Mouse (Mus musculus) hindbrain, embryonic 16.5 days (tissue): ENCODE results near the gene Pde8a. TPM values are rescaled to one million over a fixed set of nuclear protein-coding genes. Genes with fewer than 3 reads are reported as not detected.

Source experiments
- ATAC-seq: fragments of 200-750 bp; cut with Nextera tagmentation; 2 replicates; pipeline ENCODE4 v1.8.0; 2017; ENCODE audit warnings: moderate TSS enrichment, moderate library complexity
- H3K27ac ChIP-seq: fragments of 300-500 bp; sonication (generic); 2 replicates; pipeline ENCODE4 v1.5.1; 2014; ENCODE audit warnings: low read depth, mild to moderate bottlenecking, control low read depth, low read length, moderate library complexity
- H3K27me3 ChIP-seq: fragments of 300-500 bp; sonication (generic); replicated peaks from 2 replicates; pipeline ENCODE4 v1.6.1; 2014; ENCODE audit warnings: low read length; ENCODE audit not compliant: control insufficient read depth, insufficient read depth
- H3K36me3 ChIP-seq: fragments of 300-500 bp; sonication (generic); 2 replicates; pipeline ENCODE4 v1.6.1; 2014; ENCODE audit warnings: mild to moderate bottlenecking, low read length, moderate library complexity, mixed read lengths; ENCODE audit not compliant: control insufficient read depth, insufficient read depth
- H3K4me1 ChIP-seq: fragments of 300-500 bp; sonication (generic); 2 replicates; pipeline ENCODE4 v1.6.1; 2014; ENCODE audit warnings: low read depth, low read length; ENCODE audit not compliant: control insufficient read depth, insufficient read depth
- H3K4me2 ChIP-seq: fragments of 300-500 bp; sonication (generic); 2 replicates; pipeline ENCODE4 v1.6.1; 2014; ENCODE audit warnings: mild to moderate bottlenecking, low read length, control low read depth, moderate library complexity
- H3K4me3 ChIP-seq: fragments of 300-500 bp; sonication (generic); 2 replicates; pipeline ENCODE4 v1.5.1; 2014; ENCODE audit warnings: mild to moderate bottlenecking, low read length, control low read depth, moderate library complexity
- H3K9ac ChIP-seq: fragments of 300-500 bp; sonication (generic); 2 replicates; pipeline ENCODE4 v1.6.1; 2014; ENCODE audit warnings: low read depth, mild to moderate bottlenecking, control low read depth, low read length, moderate library complexity
- H3K9me3 ChIP-seq: fragments of 300-500 bp; sonication (generic); 2 replicates; pipeline ENCODE4 v1.6.1; 2014; ENCODE audit warnings: mild to moderate bottlenecking, low read length, moderate library complexity; ENCODE audit not compliant: control insufficient read depth
- WGBS: fragments of 180-500 bp; shearing (Covaris S2); extraction: QIAGEN DNeasy Blood & Tissue Kit; methylation state at CpG from one replicate; pipeline ENCODE4 v1.1.7; 2014; 5-methylcytosine and 5-hydroxymethylcytosine counted together
- polyA plus RNA-seq: library from polyadenylated mRNA; unstranded; fragments of >200 nt; fragmentation: Nextera tagmentation; extraction: Ambion mirVana; gene quantifications from 2 replicates; pipeline ENCODE4 v1.2.1, GENCODE M21; 2015

Gene Pde8a
- polyA plus RNA-seq, 1 experiment from 2014 or later, result 1.2 TPM

GRCm38 (mm10) chr7:81219321-81219720, 5.9 kb downstream of the Pde8a start:
- no peaks in the 10 kb centered on the region for H3K9me3 ChIP-seq
- no peak for ATAC-seq
- H3K4me2 ChIP-seq, result no peak overlapping the region
- WGBS, result 62% methylated on average over 7 of the region's 7 CpGs
- no peaks in the 10 kb centered on the region for H3K36me3 ChIP-seq
- H3K27me3 ChIP-seq, result peaks cover 12% of the 10 kb centered on the region
- no peaks in the 10 kb centered on the region for H3K4me1 ChIP-seq
- H3K4me3 ChIP-seq, result no peak overlapping the region
- no peak overlapping the region for H3K27ac ChIP-seq
- H3K9ac ChIP-seq, result no peak overlapping the region

- Histone ChIP-seq H3K9me3 (no peaks in the 10 kb centered on the region), H3K36me3 (no peaks in the 10 kb centered on the region), H3K4me3 (no peak overlapping the region), H3K27me3 (peaks cover 7% of the 10 kb centered on the region), H3K4me1 (no peaks in the 10 kb centered on the region), H3K9ac (no peak overlapping the region), H3K27ac (no peak overlapping the region), H3K4me2 (no peak overlapping the region)
- 76% methylated on average over 3 of the region's 3 CpGs for WGBS
- ATAC-seq, result no peak
These were observed 7.0 kb downstream of the Pde8a start for GRCm38 (mm10) chr7:81220381-81220780.

- Histone ChIP-seq H3K9ac (no peak overlapping the region), H3K4me2 (no peak overlapping the region), H3K4me3 (no peak overlapping the region), H3K36me3 (no peaks in the 10 kb centered on the region), H3K27ac (no peak overlapping the region), H3K4me1 (no peaks in the 10 kb centered on the region), H3K9me3 (no peaks in the 10 kb centered on the region), H3K27me3 (no peaks in the 10 kb centered on the region)
- WGBS, result 78% methylated on average over 7 of the region's 7 CpGs
- ATAC-seq, result no peak
These were observed 10.9 kb downstream of the Pde8a start for GRCm38 (mm10) chr7:81224260-81224659.

- H3K36me3 ChIP-seq, result no peaks in the 10 kb centered on the region
- H3K27me3 ChIP-seq, result no peaks in the 10 kb centered on the region
- no peaks in the 10 kb centered on the region for H3K9me3 ChIP-seq
- WGBS, result 85% methylated on average over 7 of the region's 7 CpGs
- no peak overlapping the region for H3K4me3 ChIP-seq
- no peak for ATAC-seq
- no peak overlapping the region for H3K9ac ChIP-seq
- H3K27ac ChIP-seq, result no peak overlapping the region
- no peaks in the 10 kb centered on the region for H3K4me1 ChIP-seq
- H3K4me2 ChIP-seq, result no peak overlapping the region
These were observed 16.8 kb downstream of the Pde8a start for GRCm38 (mm10) chr7:81230091-81230792.

GRCm38 (mm10) chr7:81232674-81233073, 19.3 kb downstream of the Pde8a start:
- WGBS, result 87% methylated on average over 2 of the region's 2 CpGs
- H3K27ac ChIP-seq, result no peak overlapping the region
- H3K4me1 ChIP-seq, result no peaks in the 10 kb centered on the region
- no peak overlapping the region for H3K4me3 ChIP-seq
- no peak for ATAC-seq
- H3K27me3 ChIP-seq, result no peaks in the 10 kb centered on the region
- no peaks in the 10 kb centered on the region for H3K36me3 ChIP-seq
- no peak overlapping the region for H3K9ac ChIP-seq
- H3K4me2 ChIP-seq, result no peak overlapping the region
- H3K9me3 ChIP-seq, result no peaks in the 10 kb centered on the region

GRCm38 (mm10) chr7:81235117-81235516, 21.7 kb downstream of the Pde8a start:
- Histone ChIP-seq H3K9me3 (no peaks in the 10 kb centered on the region), H3K4me1 (no peaks in the 10 kb centered on the region), H3K9ac (no peak overlapping the region), H3K36me3 (no peaks in the 10 kb centered on the region), H3K4me3 (no peak overlapping the region), H3K27ac (no peak overlapping the region), H3K27me3 (no peaks in the 10 kb centered on the region), H3K4me2 (no peak overlapping the region)
- ATAC-seq, result no peak
- WGBS, result 94% methylated on average over 2 of the region's 2 CpGs

- WGBS, result 76% methylated on average over 4 of the region's 4 CpGs
- Histone ChIP-seq H3K36me3 (no peaks in the 10 kb centered on the region), H3K4me1 (no peaks in the 10 kb centered on the region), H3K9me3 (no peaks in the 10 kb centered on the region), H3K27me3 (no peaks in the 10 kb centered on the region), H3K4me2 (no peak overlapping the region), H3K9ac (no peak overlapping the region), H3K4me3 (no peak overlapping the region), H3K27ac (no peak overlapping the region)
- no peak for ATAC-seq
These were observed 22.3 kb downstream of the Pde8a start for GRCm38 (mm10) chr7:81235600-81236223.

GRCm38 (mm10) chr7:81243361-81243760, 30.0 kb downstream of the Pde8a start:
- H3K36me3 ChIP-seq, result no peaks in the 10 kb centered on the region
- H3K4me3 ChIP-seq, result no peak overlapping the region
- no peak overlapping the region for H3K9ac ChIP-seq
- WGBS, result 80% methylated on average over 5 of the region's 5 CpGs
- H3K9me3 ChIP-seq, result no peaks in the 10 kb centered on the region
- H3K4me1 ChIP-seq, result no peaks in the 10 kb centered on the region
- H3K27ac ChIP-seq, result no peak overlapping the region
- no peak for ATAC-seq
- H3K27me3 ChIP-seq, result no peaks in the 10 kb centered on the region
- no peak overlapping the region for H3K4me2 ChIP-seq

- Histone ChIP-seq H3K27ac (no peak overlapping the region), H3K9ac (no peak overlapping the region), H3K4me3 (no peak overlapping the region), H3K9me3 (no peaks in the 10 kb centered on the region), H3K4me1 (no peaks in the 10 kb centered on the region), H3K36me3 (no peaks in the 10 kb centered on the region), H3K27me3 (no peaks in the 10 kb centered on the region), H3K4me2 (no peak overlapping the region)
- WGBS, result 85% methylated on average over 3 of the region's 3 CpGs
- ATAC-seq, result no peak
These were observed 36.5 kb downstream of the Pde8a start for GRCm38 (mm10) chr7:81249854-81250279.
